Mouse (Mus musculus): ENCODE results near the gene Adamts13. TPM values are rescaled to one million over a fixed set of nuclear protein-coding genes. Genes with fewer than 3 reads are reported as not detected.

Gene Adamts13
- total RNA-seq, 1 experiment from 2014 or later = not detected

DNA sequence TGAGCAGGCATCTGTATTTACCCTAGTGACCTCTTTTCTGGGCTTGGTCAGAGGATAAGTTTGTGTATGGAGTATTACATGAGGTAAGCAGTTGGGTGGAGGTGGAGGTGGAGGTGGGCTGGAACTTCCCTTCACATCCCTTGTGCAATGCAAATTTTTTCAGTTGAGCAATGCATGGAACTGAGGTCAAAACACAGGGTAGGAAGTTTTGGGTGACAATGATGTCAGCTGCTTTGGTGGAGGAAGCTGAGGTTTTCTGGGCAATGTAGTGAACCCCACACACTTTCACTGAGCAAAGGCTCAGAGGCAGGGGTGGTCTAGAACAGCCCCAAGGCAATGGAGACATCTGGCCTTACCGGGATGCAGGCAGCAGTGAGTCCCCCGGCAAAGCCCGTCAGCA, 52.3 kb downstream of the Adamts13 start:
- ATAC-seq (replicated peaks in 1 of 2; ENCODE audit: insufficient read depth in 1 of 2, low FRiP score in 2 of 2, low TSS enrichment in 1 of 2, low read depth in 1 of 2, poor library complexity in 2 of 2, severe bottlenecking in 2 of 2) = peak; percentile 14 to 47; a peak in 3 of 4 replicates

DNA sequence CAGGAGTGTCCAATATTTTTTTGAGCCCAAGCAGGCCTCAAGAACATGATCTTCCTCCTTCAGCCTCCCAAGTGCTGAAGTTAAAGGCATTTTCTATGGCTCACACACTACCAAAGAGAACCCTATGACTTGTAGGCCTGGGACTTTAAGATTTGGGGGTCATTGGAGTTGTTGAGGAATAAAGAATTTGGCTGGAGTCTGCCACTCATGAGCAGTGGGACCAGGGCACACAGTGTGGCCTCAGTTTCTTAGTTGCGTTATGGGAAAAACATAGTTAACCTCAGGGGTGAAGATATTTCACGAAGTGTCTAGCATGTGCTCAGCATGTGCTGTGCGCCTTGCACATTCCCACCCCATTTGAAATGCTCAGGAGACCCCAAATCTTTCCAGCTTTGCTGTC, 53.1 kb downstream of the Adamts13 start:
- no peak for ATAC-seq (replicated peaks in 1 of 2; ENCODE audit: insufficient read depth in 1 of 2, low FRiP score in 2 of 2, low TSS enrichment in 1 of 2, low read depth in 1 of 2, poor library complexity in 2 of 2, severe bottlenecking in 2 of 2)

DNA sequence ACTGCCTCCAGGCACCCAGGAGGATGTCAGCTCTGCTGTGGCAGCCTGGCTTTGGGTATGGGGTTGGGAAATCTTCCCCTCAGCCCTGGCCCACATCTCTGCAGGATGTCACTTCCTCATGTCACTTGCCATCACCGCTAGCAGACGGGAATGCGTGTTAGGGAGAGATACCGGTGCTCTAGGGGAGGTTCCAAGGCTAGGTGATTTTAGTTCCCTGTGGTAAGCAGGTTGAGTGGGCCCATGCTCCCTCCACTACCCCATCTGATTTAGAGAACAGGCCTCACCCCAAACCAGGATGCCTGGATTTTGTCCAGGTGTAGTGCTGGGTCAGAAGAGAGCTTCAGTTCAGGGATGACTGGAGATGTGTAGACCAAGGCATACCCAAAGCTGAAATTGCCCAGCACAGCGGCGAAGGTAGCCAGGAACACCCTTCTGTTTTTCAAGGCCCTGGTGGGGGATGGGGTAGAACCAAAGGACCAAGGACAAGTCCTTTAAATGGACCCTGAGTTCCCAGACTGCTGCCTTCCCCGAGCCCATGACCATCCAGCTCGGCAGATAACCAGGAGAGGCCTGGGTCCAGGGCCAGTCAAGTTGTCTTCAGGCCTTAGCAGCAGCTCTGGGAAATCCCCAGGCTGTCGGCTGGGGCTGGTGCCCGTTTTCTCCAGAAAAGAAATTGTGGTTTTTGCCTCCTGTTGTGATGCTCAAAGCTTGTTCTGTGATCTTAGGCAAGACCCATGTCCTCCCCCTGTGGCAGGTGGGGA, 53.8 kb downstream of the Adamts13 start:
- no peak for ATAC-seq (replicated peaks in 1 of 2; ENCODE audit: insufficient read depth in 1 of 2, low FRiP score in 2 of 2, low TSS enrichment in 1 of 2, low read depth in 1 of 2, poor library complexity in 2 of 2, severe bottlenecking in 2 of 2)

DNA sequence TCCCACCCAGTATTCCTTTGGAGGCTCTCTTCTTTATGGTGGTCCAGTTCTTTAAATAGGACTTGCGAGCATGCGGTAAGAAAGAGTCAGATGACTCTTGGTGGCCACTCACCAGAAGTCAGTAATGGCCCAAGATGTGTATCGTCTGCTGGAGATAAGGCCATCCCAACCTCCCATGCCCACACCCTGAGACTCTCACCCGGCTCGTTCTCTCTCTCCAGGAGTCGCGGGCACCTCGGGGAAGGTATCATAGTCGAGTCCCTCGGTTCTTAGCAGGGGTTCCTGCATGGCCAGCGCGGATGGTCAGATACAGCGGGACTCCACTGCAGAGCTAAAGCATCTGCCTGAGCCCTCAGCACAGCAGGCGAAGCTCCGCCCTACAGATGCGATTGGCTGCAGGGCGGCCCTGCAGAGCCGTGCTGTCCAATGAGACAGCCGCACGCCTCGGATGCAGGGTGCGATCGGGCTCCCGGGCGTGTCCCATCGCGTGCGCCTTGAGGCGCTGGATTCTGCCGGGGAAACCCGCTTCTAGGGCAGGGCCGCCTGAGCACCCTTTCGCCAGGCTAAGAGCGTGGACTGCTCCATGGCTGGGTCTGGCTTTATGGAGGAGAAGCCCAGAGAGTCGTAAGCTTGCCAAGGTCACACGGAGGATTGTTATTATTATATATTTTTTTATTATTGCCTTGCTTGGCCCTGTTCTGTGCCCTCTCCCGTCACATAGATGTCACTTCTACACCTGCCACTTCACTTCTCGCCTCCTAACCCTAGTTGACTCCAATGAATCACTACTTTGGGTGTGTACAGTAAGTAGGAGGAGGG, 54.6 kb downstream of the Adamts13 start, which contains the start of gene Slc2a6:
TSS of gene Slc2a6 (minus strand) at position 381 of the 819 bp plus-strand sequence.
- peak; percentile 90 to 92 for ATAC-seq (replicated peaks in 1 of 2; ENCODE audit: insufficient read depth in 1 of 2, low FRiP score in 2 of 2, low TSS enrichment in 1 of 2, low read depth in 1 of 2, poor library complexity in 2 of 2, severe bottlenecking in 2 of 2)

DNA sequence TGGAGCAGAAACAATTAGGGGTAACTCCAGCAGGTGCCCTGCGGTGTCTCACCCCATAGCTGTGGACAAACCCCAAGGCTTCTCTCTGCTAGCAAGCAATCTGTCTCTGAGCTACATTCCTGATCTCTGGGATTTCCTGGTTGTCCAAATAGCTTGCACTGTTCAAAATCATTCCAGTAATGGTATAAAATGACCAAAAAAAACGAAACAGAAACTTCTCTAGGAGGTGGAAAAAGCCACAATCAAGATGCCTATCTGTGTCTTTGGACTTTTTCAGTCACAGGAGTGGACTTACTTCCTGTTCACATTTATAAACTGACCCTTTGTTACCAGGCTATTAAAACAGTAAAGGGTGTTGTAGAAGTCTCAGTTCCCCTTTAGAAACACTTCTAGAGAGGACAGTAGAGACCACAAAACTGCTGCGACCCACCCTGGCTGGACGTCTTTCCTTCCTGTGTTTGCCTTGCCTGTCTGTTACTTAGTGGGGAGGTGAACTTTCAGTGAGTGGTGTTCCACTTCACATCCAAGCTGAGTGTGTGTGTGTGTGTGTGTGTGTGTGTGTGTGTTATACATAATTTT, 55.3 kb downstream of the Adamts13 start:
- peak in 1 of 2 experiments; percentile 11; a peak in 1 of 4 replicates for ATAC-seq (replicated peaks in 1 of 2; ENCODE audit: insufficient read depth in 1 of 2, low FRiP score in 2 of 2, low TSS enrichment in 1 of 2, low read depth in 1 of 2, poor library complexity in 2 of 2, severe bottlenecking in 2 of 2)

DNA sequence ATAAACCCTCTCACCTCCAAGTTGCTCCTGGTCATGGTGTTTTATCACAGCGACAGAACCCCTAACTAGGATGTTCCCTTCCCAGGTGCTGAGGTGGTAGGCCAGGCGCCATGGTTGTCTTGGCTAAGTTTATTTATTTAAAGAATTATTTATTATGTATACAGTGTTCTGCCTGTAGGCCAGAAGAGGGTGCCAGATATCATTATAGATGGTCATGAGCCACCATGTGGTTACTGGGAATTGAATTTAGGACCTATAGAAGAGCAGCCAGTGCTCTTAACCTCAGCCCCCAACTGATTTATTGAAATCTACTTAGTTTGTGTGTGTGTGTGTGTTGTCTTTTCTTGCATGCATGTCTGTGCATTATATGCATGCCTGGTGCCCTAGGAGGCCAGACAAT, 59.1 kb downstream of the Adamts13 start:
- ATAC-seq (replicated peaks in 1 of 2; ENCODE audit: insufficient read depth in 1 of 2, low FRiP score in 2 of 2, low TSS enrichment in 1 of 2, low read depth in 1 of 2, poor library complexity in 2 of 2, severe bottlenecking in 2 of 2) = no peak

DNA sequence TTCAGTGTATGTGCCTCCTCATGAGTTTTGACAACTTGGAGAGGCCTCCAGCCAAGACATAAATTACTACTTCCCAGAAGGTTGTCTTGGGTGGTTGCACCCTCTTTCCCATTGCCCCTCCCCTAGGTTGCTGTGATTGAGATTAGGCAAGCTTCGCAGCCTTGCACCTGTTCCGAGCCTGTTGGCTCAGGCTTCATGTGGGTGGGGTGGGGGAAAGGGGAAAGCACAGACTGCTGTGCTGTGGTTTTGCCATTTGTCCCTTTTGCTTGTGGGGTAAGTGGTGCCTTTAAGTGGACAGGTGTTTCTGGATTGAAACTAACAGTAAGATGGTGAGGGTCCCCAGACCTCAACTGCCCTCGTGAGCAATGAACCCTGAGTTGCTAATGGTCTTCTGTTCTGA, 62.8 kb downstream of the Adamts13 start:
- ATAC-seq (replicated peaks in 1 of 2; ENCODE audit: insufficient read depth in 1 of 2, low FRiP score in 2 of 2, low TSS enrichment in 1 of 2, low read depth in 1 of 2, poor library complexity in 2 of 2, severe bottlenecking in 2 of 2) = no peak

DNA sequence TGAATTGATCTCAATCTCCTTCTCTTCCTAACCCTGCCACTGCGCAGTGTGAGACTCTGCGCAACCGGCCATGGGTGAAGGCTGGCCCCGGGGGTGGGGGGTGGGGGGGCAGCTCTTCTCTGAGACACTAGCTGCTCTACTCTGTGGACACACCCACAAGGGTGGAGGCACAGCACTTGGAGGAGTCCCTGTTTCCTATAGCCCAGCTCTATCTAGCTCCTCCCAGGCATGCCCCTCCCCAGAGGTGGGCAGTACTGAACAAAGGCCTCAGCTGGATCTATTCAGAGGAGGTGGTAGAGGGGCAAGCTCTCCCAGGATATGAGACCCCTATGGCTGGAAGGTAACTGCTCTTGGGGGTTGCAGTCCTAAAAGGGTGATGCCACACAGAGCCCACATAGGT, 63.8 kb downstream of the Adamts13 start:
- no peak for ATAC-seq (replicated peaks in 1 of 2; ENCODE audit: insufficient read depth in 1 of 2, low FRiP score in 2 of 2, low TSS enrichment in 1 of 2, low read depth in 1 of 2, poor library complexity in 2 of 2, severe bottlenecking in 2 of 2)

DNA sequence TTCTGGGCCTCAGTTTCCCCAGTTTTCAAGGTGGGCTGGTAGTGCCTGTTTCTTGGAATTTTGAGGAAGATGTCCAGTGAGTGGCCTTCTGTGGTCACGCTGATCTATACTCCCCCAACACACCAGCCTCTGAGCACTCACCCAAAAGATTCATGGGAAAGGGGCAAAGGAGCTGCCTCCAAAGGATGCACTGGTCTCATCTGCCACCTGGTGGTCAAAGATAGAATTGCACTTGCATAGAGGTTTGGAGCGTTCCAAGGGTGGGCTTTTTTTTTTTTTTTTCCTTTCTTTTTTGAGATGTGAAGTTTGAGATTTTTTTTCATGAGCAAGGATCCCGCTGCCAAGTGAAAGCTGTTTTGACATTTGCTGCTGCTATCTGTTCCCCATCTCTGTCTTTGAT, 65.4 kb downstream of the Adamts13 start:
- ATAC-seq (replicated peaks in 1 of 2; ENCODE audit: insufficient read depth in 1 of 2, low FRiP score in 2 of 2, low TSS enrichment in 1 of 2, low read depth in 1 of 2, poor library complexity in 2 of 2, severe bottlenecking in 2 of 2) = peak; percentile 27 to 62; a peak in 1 of 4 replicates

DNA sequence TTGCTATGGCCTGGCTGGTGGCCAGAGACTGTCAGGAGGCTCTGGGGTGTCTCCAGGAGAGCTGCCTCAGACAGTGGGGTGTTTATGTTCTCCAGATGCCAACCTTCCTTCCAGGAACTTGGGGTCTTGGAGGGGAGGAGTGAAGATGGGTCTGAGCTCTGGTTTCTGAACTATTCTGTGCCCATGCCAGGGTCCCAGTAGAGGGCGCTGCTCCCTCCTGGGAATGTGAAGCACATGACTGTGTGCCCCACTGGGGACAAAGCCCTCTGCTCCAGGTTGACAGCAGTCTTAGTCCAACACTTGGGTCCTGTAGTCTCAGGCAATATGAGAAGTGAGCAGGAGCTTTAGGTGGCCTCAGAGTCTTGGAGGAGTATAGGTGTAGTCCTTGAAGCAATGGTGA, 66.1 kb downstream of the Adamts13 start:
- no peak for ATAC-seq (replicated peaks in 1 of 2; ENCODE audit: insufficient read depth in 1 of 2, low FRiP score in 2 of 2, low TSS enrichment in 1 of 2, low read depth in 1 of 2, poor library complexity in 2 of 2, severe bottlenecking in 2 of 2)

DNA sequence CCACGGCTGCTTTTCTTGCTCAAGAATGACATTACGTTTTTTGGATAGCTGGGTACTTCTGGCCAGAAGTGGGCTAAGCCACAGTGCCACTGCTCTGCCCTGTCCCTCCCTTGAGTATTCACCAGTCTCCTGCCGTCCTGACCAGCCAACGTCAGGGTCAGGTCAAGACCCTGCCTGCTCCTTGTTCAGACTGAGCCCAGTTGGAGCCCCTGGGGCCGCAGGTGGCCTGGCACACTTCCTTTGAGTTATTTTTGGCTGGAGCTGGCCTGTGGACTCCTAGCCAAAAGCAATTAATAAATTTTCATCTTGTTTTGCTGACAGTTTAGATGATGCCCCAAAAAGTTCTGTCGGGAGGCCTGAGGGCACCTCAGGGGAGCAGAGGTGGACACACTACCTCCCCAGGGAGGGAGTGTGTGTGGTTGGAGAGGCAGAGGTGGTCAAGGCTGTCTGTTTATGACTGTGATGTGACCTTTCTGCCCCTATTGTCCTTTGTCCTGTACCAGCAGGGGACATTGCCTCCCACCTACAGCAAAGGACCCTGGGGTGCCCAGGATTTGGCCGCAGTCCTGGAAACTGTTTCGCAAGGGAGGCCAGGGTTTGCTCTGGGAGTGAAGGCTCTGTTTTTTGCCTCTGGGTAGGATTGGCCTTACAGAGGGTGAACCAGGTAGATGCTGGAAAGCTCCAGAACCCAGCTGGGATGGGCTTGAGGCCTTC, 69.1 kb downstream of the Adamts13 start:
- ATAC-seq (replicated peaks in 1 of 2; ENCODE audit: insufficient read depth in 1 of 2, low FRiP score in 2 of 2, low TSS enrichment in 1 of 2, low read depth in 1 of 2, poor library complexity in 2 of 2, severe bottlenecking in 2 of 2) = no peak

DNA sequence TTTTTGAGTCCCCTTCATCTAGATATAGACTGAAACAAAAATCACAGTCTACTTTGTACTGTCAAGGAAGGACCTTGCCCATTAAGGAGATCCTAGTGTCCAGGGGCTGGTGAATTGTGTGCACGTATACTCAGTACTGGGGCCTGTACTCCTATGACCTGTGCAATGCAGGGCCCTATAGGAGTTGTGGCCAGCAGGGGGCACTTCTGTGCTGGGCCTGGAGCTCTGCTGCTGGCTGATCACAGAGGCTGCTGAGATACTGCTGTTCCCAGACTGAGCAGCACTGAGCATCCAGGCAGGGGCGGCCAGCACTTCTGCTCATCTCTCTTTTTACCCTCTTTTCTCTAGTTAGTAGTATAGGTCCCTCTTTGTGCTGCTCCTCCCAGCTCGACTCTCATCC, 70.2 kb downstream of the Adamts13 start:
- ATAC-seq (replicated peaks in 1 of 2; ENCODE audit: insufficient read depth in 1 of 2, low FRiP score in 2 of 2, low TSS enrichment in 1 of 2, low read depth in 1 of 2, poor library complexity in 2 of 2, severe bottlenecking in 2 of 2) = peak; percentile 77 to 86

DNA sequence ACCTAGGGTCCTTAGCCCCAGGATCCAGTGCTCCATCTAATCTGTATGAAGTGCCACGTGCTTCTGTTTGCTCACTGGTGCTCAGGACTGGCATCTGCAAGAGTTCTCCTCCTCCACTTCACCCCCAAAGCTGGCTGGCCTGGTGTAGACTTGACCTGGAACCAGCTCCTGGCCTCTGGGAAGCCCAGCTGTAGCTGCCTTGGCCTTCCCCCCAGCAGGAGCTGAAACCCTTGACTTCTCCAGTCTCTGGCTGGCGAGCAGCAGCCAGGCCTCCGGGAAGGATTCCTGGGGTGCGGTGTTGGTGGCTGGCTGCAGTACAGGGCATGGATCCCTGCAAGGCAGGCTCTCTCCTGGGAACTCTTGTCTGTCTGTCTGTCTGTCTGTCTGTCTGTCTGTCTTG, 71.0 kb downstream of the Adamts13 start:
- ATAC-seq (replicated peaks in 1 of 2; ENCODE audit: insufficient read depth in 1 of 2, low FRiP score in 2 of 2, low TSS enrichment in 1 of 2, low read depth in 1 of 2, poor library complexity in 2 of 2, severe bottlenecking in 2 of 2) = no peak

DNA sequence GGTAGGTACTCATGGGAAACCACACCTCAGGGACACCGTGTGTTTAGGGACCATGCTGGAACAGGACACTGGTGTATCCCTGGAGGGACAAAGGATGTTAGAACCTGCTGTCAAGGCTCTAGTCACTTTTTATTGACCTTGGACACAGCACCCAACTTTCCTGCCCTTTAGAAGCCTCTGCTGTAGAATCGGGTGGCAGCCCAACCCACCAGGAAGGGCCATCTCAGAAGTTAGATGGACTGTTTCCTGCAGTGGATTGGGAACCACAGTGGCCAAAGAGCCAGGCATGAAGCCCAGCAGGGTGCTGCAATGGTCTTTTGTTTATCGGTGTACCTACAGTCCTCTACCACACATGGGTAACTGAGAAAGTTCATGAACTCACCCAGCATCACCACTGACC, 71.4 kb downstream of the Adamts13 start:
- ATAC-seq (replicated peaks in 1 of 2; ENCODE audit: insufficient read depth in 1 of 2, low FRiP score in 2 of 2, low TSS enrichment in 1 of 2, low read depth in 1 of 2, poor library complexity in 2 of 2, severe bottlenecking in 2 of 2) = no peak

DNA sequence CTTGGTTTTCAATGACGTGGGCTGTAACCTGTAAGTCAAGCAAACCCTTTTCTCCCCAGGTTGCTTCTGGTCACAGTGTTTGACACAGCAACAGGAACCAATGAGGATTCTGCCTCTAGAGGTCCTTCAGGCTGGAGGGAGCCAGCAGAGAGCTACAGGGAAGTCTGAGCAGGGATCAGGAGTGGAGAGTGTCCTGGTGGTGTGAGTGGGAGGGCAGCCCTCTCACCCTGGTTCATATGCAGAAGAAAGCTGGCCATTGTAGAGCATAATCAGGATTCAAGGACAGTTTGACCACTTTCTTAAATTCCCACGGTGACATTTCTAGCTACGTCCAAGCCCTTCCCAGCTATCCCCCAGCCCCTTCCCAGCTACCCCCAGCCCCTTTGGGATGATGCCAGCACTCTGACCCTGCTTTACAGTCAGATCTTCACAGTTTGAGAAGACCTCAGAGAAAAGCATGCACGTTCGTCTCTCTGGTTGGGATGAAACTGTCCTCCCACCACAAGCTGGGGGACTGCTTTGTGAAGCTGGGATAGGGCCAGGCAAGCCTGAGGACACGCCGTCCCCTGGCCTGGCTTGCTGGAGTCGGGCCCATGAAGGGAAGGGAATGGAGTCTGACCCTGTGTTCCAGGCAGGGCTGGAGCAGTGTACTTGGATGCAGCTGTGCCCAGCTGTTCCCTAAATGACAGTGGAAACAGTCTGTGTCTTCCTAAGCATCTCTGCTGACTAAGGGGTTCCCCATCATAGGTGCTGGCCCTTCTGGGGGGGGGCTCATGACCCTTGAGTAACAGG, 73.0 kb downstream of the Adamts13 start:
- no peak for ATAC-seq (replicated peaks in 1 of 2; ENCODE audit: insufficient read depth in 1 of 2, low FRiP score in 2 of 2, low TSS enrichment in 1 of 2, low read depth in 1 of 2, poor library complexity in 2 of 2, severe bottlenecking in 2 of 2)

DNA sequence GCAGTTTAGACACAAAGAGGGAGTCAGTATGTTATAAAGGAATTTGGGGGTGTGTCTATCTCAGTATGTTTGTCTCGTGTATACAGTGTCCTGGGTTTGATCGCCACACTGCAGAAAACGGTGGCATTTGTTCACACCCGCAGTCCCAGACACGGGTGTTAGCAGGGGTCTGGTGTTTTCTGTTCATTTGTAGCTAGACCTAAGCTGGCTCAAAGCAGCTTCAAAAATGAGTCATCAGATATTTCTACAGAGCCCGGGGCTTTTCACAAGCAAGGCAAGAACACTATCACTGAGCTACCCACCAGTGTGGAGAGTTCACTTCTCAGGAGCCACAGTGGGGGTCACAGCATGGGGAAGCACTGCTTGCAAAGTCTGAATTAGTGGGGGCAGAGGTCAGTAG, 76.2 kb downstream of the Adamts13 start:
- no peak for ATAC-seq (replicated peaks in 1 of 2; ENCODE audit: insufficient read depth in 1 of 2, low FRiP score in 2 of 2, low TSS enrichment in 1 of 2, low read depth in 1 of 2, poor library complexity in 2 of 2, severe bottlenecking in 2 of 2)

DNA sequence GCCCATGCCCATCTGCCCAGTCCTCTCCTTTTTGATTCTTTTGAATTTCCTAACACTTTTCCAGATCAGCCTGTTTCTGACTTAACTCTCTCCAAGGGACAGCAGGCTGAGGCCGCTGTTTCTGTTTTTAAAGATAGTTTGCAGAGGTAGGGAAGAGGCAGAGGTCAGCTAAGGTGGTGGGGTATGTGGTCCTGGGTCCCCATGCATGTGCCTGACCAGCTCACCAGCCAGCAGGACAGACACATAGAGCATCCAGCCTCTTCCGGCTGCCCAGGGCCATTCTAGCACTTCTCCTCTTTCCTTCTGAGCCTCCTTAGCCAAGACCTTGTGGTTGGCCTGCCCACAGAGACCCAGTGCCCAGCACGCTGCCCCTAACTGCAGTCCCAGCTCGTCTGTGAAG, 85.0 kb downstream of the Adamts13 start:
- ATAC-seq (replicated peaks in 1 of 2; ENCODE audit: insufficient read depth in 1 of 2, low FRiP score in 2 of 2, low TSS enrichment in 1 of 2, low read depth in 1 of 2, poor library complexity in 2 of 2, severe bottlenecking in 2 of 2) = no peak

All from hematopoietic stem cell, adult 5-6 weeks (primary cell).